Mouse (Mus musculus): Measurements from ENCODE around the gene Cops4.
A peak's percentile ranks its signal among the peaks of the same experiment; 100 is the strongest.

Cops4 gene

DNA sequence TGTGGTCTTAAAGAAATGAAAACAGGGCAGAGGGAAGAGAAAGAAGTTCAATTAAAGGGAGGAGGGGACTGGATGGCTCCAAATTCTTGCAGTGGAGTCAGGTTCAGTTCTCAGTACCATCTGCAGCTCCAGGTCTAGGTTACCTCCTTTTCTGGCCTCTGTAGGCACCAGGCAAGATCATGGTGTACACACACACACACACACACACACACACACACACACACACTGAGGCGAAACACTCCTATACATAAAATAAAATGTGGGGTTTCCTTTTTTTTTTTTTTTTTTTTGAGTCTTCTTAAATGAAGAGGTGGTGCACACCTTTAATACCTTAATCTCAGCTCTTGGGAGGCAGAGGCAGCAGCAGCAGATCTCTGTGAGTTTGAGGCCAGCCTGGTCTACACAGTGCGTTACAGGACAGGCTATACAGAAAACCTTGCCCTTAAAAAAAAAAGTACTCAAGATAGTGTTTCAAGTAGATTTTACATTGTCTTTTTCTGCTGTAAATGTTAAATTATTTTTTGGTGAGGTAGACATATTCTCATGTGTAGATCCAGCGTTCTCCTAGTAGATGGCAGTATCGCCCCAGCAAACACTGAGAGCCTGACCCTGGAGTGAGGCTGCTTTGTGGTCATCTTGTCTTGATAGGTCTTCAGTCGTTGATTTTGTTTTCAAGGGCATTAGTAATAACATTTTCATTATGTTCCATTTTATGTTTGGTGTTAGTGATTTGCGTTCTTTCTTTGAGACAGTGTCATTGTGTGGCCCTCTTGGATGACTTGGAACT lies 28.4 kb downstream of the Cops4 start:
- peak in 1 of 2 experiments; percentile 25 for DNase-seq (ENCODE audit: low spot score in 2 of 2)

DNA sequence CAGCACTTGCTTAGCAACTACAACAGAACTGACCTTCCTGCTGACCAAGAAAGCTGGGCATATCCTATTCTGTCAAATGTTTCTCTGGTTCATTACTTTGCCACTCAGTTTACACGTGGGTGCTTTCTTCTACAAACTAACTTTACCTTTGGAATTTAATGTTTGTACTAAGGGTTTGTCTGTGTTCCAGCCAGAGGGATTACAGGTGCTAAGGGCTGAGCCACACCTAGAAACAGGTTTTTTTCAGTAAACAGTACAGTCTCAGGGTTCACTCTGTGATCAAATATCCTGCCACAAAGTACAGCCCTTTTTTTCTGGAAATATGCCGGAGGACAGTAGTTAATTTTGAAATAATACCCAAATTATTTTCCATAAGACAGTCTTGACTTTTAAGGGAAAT lies 30.1 kb downstream of the Cops4 start:
- DNase-seq (ENCODE audit: low spot score in 2 of 2) = no peak

DNA sequence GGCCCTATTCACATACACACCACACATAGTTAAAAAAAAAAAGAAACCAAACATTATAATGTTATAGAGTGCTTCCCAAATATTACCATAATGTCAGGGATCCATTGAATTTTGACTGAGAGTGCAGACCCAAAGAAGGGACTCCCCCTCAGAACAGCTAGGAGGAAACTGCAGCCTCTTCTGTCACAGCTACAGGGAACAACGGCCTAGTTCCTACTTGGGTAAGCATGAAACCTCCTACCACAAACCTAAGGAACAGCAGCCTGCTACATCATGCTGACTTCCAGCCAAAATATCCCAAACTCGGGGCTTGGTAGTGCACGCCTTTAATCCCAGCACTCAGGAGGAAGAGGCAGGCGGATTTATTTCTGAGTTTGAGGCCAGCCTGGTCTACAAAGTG lies 31.2 kb downstream of the Cops4 start:
- DNase-seq (ENCODE audit: low spot score in 2 of 2) = no peak

DNA sequence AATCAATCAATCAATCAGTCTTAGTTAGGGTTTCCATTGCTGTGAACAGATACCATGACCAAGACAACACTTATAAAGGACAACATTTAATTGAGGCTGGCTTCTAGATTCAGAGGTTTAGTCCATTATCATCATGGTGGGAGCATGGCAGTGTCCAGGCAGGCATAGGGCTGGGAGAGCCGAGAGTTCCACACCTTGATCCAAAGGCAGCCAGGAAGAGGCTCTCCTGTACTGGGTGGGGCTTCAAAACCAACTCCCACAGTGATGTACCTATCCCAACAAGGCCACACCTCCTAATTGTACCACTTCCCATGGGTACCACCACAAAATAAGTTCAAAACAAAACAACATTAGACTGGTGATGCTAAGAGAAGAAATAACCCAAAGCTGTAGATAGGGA lies 32.0 kb downstream of the Cops4 start:
- DNase-seq (ENCODE audit: low spot score in 2 of 2) = no peak

DNA sequence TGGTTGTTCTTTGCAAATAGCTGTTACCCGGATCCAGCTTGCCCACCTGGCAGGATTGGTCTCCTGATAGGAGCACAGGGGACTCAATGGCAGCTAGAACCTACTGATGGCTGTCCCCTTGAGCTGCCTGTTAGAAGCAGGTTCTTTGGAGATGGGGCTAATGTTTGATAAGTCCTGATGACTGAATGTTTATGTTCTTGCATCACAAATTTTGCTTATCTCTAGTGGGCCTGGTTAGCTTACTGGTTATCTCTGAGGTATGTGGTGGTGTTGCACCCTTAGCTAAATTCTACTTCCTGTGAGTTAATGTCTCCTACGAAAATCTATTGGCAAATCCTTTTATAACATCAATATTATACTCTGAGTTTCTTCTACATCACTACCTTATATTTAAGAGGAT lies 33.8 kb downstream of the Cops4 start:
- no peak for DNase-seq (ENCODE audit: low spot score in 2 of 2)

DNA sequence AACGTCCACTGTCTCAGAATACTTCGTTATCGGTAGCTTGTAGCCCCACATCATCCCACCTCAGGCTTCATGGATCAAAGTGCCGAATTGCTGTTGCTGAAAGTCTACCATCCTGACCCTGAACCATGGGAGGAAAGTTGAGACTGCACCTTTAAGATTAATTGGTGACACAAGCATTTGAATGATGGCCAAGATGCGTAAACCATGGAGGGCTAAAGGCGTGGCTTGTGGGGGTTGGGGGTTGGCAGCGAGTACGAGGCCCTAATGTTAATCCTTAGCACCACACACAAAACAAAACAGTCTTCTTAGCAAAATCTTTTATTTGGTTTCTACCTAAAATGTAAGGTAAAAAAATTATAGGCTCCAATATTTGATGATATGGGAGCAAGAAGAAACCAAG lies 35.3 kb downstream of the Cops4 start:
- no peak for DNase-seq (ENCODE audit: low spot score in 2 of 2)

DNA sequence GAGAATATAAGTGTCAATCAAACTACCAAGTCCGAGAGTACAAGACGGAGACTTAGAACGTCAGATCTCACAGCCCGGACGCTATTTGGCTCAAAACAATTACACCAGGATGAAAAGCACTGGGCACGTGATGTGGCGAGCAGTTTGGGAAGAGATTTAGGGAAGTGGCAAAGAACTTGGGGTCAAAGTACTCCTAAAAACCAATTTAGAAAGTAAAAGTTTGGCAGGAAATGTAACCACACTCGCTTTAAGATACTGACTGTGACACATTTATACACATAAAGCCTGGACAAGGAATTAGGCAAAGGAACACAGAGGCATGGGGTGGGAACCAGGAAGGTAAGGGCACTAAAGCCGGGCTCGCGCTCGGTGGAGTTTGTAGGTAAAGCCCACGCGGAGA lies 38.9 kb downstream of the Cops4 start:
- no peak for DNase-seq (ENCODE audit: low spot score in 2 of 2)

DNA sequence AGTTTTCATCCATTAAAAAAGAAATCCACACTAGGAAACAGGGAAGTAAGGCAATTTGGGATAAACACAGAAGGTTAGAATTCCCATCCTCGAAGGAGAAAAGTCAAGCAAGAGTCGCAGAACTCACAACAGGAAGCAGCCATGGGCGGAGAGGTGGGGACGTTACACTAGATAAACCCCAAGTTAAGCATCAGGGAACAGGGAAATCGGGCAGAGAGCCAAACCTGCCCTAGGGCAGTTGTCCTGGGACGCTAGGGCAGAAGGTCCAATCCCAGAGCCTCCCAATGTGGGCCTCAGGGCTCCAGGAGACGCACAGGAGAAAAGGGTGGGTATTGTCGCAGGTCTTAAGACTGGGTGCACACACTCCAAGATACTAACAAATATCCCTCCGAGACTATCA lies 39.4 kb downstream of the Cops4 start:
- no peak for DNase-seq (ENCODE audit: low spot score in 2 of 2)

DNA sequence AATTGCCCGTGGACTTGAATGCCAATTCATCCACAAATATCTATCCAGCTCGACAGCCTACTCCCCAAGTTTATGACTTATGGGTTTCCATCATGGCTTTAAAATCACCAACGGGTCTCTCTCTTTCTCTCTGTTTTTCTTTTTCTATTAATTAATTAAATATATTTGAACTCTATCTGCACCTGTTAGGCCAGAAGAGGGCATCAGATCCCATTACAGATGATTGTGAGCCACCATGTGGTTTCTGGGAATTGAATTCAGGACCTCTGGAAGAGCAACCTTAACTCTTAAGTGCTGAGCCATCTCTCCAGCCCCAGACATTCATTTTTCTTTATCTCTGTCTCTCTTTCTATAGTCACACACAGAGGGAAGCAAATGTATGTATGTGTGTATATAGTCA lies 40.7 kb downstream of the Cops4 start:
- no peak for DNase-seq (ENCODE audit: low spot score in 2 of 2)

DNA sequence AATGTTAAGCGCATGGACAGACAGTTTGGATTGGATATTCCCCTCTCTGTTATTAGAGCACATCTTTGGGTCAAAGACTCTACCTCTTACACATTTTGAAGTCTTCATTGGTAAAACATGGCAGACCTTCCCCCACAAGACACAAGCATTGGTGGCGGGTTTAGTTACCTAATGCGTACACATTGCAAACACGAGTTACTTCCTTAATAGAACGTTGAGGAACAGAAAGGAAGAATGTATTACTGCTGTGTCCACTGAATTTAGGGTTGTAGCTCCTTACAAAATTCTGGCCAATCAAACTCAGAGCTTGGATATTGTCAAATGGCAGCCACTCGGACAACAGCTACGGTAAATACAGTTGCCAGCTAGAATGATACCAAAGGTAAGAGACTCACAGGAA lies 41.2 kb downstream of the Cops4 start:
- DNase-seq (ENCODE audit: low spot score in 2 of 2) = no peak

DNA sequence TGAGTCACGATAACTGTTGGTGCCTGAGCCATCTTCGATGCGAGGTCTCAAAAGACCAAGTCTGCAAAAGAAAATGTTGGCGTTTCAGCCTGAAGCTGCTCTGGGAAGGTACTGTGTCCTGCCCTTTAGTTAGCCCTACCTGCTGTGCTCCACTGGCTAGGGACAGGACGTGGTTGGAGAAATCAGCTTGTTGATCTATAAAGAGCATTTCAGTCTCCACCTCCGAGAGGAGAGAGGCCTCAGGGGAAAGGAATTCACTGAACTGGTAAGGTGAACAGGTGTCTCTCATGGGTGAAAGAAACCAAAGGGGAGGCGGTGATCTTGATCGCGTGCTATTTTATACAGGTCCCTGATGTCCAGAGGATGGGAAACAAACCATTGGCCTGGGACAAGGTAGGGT lies 44.6 kb downstream of the Cops4 start:
- DNase-seq (ENCODE audit: low spot score in 2 of 2) = no peak

DNA sequence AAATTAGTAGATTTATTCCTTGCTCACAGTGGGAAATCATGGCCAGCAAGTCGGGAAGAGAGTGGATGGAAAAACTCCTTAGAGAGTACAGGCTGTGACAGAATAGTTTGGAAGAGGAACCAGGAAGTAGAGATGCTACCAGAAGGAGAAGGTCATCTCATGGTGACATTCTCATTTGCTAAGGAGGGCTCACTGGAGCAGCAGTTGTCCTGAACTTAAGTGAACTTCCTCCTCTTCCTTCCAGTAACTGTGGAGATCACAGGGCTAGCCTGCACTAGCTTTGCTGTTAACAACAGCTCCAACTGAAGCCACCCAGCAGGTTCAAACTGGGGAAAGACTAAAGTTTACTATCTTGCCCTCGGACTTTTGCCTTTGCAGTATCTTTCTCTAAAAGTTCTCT lies 48.7 kb downstream of the Cops4 start:
- DNase-seq (ENCODE audit: low spot score in 2 of 2) = no peak

DNA sequence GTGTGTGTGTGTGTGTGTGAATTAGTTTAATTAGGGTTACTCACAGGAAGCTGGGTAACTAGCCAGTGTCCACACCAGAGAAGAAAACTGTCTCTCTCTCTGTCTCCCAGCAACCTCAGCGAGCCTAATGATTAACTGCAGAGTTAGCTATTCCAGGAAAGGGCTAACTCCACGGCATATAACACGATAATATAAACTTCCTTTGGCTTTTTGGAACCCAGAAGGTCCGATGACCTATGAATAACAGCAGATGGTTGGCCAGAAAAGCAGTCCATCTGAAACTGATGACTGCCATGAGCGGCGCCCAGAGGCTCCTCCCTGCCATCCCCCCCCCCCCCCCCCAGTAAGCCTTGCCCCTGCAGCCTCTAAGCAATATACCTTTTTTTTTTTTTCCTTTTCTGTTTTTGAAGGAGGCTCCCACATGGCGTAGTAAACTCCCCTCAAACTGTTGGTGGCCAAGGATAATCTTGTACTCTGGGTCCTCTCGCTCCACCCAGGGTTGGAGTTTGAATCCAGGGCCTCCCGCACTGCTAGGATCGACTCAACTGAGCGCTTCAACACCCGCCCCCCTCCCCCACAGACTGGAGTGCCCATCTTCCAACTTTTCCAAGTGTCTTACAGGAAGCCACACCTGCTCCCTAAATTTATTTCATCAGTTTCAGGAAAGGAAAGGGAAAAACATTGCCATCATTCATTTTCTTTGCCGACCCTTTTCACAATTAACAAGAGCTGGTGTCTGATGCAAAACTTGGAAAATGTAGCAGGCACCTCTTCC lies 49.3 kb downstream of the Cops4 start:
- DNase-seq (ENCODE audit: low spot score in 2 of 2) = no peak

DNA sequence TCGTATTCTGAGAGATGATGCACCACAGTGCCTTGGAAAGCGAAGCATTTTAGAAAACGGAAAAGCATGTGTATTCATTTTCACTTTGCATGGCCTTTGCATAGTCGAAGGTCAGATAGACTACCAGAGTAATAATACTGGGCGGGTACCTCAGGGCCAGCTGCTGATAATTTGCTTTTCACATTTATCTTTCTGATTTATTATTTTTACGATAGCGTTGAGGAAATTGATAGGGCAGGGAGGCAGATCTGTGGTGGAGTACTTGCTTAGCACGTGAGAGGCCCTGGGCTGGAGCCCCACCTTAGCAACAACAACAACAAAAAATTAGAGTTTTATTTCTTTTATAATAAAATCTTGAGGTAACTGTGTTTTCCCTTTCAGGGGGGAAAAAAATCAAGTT lies 50.1 kb downstream of the Cops4 start:
- no peak for DNase-seq (ENCODE audit: low spot score in 2 of 2)

DNA sequence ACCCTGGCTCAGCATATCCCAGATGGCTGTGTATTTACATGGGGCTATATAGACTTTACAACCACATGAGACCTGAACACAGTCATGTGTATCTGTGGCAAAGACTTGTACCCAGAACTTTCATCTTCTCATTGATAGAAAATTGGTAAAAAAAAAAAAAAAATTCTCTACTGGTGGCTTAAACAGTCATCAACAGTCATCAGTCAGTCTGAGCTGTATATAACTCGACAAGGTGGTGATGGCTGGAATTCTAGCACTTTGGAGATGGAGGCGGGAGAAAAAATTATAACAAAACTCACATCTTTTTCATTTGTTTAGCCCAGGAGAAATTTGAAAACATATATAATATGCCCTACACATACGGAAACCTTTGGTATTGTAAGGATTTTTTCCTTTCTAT lies 50.7 kb downstream of the Cops4 start:
- no peak for DNase-seq (ENCODE audit: low spot score in 2 of 2)

DNA sequence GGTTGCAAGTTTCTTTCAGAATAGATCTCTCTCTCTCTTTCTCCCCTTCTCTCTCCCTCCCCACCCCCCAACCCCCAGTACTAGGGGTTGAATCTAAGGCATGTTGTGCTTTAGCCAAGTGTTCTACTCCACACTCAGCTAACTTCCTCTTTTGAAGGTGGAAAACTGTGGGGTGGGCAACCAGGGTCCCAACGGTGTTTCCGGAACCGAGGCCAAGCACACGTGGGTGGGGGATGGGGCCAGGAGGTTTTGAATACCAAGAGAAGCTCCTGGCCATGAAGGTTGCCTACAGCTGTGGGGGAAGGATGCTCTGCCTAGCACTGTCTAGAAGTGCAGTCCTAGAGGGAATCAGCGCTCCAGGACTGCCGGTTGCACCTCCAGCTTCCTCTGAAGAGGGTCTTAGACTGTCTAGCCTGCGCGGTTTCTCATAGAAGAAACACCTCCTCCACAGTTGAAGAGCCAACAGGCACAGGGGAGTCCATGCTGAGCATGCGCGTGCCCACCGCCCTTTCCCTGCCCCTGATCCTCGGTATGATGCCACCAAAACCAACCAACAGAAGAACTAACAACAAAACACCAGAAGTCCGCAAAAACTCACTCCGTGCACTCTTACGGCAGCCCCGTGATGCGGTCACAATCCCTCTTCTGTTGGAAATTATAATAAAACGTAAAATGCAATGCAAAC lies 51.3 kb downstream of the Cops4 start:
- peak in 1 of 2 experiments; percentile 26 for DNase-seq (ENCODE audit: low spot score in 2 of 2)

DNA sequence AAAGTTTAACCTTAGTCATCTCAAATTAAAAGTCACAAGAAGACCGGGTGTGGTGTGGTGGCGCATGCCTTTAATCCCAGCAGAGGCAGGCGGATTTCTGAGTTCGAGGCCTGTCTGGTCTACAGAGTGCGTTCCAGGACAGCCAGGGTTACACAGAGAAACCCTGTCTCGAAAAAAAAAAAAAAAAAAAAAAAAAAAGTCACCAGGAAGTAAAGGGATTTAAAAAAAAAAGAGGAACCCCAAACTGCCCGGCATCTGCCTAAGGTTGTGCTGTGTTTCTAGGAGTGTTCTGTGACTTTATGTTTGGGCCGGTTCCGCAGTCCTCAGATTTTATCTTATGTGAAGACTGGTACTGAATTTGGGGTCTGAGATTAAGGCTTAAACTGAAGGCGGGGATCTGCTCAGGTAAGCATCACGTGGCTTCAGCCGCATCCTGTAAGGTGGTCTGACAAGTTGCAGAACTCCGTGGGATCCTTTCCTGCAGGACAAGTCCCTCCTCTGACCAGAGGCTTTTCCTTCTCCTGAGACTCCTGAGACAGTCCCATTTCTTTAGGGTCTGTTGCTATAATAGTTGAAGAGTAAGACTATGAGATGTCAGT lies 52.0 kb downstream of the Cops4 start:
- DNase-seq (ENCODE audit: low spot score in 2 of 2) = no peak

DNA sequence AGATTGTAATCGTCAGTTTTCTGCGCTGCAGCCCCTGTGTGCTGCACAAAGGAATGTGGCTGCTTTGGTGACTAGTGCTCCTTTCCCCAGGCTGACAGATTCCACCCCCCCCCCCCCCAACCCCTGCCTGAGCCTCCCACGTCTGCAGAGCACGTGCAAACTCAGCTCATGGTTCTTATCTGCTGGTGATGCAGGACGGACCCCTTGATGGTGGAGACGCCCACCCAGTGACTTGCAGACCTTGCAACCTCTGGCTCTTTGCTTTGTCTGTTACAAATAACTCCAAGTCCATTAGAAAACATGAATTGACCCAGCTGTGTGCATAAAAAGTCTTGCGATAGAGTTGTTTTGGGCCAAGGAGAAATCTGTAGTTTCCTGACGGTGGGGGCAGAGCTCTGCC lies 52.6 kb downstream of the Cops4 start:
- no peak for DNase-seq (ENCODE audit: low spot score in 2 of 2)

DNA sequence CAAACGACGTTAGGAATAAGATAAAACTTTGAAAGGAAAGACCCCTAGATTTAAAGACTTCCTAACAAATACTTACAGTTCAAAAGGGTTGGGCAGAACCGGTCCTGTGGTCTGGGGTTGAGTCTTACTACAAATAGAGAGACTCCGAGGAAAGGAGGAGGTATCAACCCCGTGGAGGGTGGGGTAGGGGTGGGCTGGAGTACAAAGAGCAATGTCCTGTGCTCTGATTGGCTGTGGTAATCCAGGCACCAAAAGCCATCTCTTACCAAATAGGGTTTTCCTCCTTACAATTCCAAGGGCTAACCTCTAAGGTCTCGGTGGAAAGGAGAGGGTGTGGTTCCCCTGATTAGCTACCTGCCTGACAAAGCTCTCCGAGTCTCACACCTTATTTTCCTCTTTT lies 54.0 kb downstream of the Cops4 start, which contains the start of gene Plac8:
Gene Plac8 (minus strand): TSS at position 177 of the 400 bp plus-strand sequence.
- no peak for DNase-seq (ENCODE audit: low spot score in 2 of 2)

DNA sequence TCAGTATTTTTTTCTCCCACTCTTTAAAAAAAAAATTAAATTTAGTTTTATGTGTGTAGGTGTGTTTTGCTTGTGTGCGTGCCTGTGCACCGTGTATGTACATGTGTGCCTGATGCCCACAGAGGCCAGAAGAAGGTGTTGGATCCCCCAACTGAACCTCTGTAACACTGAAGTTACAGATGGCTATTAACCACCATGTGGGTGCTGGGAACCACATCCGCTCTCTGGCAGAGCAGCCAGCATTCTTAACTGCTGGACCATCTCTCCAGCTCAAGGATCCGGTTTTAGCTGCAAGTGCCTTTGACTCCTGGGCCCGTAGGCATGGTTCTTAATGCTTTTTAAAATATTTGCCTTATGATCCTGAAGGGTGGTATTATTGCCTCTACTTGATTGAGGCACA lies 55.1 kb downstream of the Cops4 start:
- no peak for DNase-seq (ENCODE audit: low spot score in 2 of 2)

DNA sequence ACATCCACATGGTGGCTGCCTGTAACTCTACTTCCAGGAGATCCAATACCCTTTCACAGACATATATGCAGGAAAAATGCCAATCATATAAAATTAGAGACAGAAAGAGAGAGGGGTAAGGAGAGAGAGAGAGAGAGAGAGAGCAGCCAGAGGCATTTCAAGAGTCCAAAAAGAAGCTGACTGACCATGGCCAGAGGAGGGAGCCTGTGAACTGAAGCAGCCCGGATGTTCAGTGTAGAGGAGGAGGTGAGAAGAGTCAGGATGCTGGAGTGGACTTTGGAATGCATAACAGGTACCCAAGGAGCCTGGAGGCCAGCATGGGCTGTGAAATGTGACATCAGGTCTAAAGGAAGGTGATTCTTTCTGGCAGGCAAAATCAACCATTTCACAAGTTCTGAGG lies 56.7 kb downstream of the Cops4 start:
- DNase-seq (ENCODE audit: low spot score in 2 of 2) = no peak

DNA sequence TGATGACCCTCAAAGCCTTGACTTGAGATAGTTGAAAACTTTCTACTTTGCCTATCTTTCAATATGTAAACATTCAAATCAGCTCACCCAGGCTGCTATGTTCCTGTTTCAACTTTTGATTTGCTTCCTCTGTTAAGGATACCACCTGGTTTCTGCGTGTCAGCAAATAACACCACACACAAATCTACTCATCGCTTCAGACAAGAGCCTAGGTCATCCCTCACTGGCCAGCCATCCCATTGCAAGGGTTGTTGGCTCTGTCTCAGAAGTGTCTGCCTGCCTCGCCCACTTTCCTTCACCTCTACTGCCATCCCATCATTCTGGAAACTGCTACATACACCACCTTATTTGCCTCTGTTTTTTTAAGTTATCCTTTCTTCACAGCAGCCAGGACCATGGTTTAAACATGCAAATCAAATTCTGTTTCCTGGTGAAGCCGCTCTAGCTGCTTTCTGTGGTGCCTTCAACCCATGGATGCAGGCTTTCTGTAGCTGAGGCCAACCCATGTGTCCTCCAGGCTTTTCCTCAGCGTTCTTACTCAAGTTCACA lies 60.8 kb downstream of the Cops4 start:
- DNase-seq (ENCODE audit: low spot score in 2 of 2) = no peak
